Mouse (Mus musculus) hematopoietic stem cell, adult 5-6 weeks (primary cell): Measurements from ENCODE around the gene Pcgf1. TPM values are rescaled to one million over a fixed set of nuclear protein-coding genes. Genes with fewer than 3 reads are reported as not detected.

ENCODE experiments used
- ATAC-seq, 2 experiments: fragments of 125-278 bp in 1 of 2; replicated peaks in 1 of 2; 2 replicates each; pipeline ENCODE4 v1.8.0; 2016 to 2017; ENCODE audit warnings: inconsistent platforms in 2 of 2, mild to moderate bottlenecking in 2 of 2, moderate number of reproducible peaks in 2 of 2, low read depth in 1 of 2, moderate TSS enrichment in 1 of 2; ENCODE audit not compliant: low FRiP score in 2 of 2, poor library complexity in 2 of 2, severe bottlenecking in 2 of 2, insufficient read depth in 1 of 2, low TSS enrichment in 1 of 2
- total RNA-seq: library from RNA; stranded (forward); fragments of 172-1452, 232-1000 nt; gene quantifications from 2 replicates; pipeline ENCODE4 v1.2.3, GENCODE M21; 2017

Gene Pcgf1
- total RNA-seq, 1 experiment from 2014 or later = 24.2 TPM

DNA sequence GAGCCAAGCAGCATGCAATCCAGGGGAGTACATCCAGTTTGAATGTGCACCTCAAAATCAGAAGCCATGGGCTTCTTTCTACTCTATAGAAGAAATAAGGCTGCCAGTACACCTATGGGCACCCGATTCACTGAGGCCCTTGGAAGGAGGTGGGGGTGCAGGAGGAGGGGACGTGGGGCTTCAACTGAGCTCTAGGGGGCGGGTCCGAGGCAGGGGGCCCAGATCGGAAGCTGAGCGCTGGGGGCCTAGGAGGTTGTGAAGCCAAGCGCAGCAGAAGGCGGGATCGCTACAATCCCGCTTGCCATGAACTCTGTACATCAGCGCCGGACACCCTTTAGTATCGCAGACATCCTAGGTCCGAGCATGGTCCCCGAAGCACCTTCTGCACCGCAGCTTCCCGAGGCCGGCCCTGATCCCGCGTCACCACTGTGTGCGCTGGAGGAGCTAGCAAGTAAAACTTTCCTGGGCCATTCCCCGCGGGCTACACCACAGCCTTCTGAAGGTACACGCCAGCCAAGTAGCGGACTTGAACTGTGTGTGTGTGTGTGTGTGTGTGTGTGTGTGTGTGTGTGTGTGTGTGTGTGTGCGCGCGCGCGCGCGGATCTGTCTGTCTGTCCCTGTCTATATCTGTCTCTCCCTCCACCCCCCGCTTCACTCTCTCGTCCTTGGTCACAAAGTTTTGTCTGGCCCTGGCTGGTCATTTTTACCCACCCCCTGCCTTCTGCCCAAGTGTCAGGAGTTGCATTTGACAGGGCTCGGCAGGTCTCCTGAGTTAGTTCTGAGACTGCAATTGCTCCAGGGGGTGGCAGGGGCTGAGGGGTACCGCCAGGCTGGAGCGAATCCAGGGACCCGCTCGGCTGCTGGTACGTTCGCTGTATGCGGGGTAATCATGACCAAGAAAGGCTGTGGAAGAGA lies 8.7 kb downstream of the Pcgf1 start, which contains the start of gene Lbx2:
Gene Lbx2, plus strand, starts transcription at position 247 of the 915 bp plus-strand sequence.
- peak; percentile 37 to 51; a peak in 3 of 4 replicates for ATAC-seq

DNA sequence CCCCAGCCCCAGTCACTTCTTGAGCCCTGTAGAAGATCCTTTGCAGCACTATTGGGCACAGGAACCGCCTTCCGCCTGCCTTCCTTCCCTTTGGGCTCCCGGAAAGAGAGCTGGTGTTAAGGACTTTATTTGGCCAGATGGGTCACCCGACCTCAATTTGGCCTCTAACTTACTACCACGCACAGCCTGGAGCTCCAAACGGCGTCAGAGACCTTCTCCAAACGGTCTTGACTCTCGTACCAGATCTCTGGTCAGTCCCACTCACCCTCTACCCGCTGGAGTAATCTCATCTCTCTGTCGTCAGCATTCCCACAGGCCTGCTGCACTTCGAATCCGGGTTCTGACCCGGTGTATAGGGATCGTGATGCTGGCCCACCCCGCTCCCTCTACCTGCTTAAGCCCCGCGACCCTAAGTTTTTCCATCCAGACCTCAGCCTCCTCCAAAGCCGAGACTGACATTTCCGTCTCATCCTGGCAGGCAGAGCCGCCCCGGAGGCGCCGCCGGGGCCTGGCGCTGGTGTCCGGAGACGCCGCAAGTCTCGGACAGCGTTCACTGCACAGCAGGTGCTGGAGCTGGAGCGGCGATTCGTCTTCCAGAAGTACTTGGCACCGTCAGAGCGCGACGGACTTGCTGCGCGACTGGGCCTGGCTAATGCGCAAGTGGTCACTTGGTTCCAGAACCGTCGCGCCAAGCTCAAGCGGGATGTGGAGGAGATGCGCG lies 9.7 kb downstream of the Pcgf1 start:
- no peak; a peak in 1 of 4 replicates for ATAC-seq

DNA sequence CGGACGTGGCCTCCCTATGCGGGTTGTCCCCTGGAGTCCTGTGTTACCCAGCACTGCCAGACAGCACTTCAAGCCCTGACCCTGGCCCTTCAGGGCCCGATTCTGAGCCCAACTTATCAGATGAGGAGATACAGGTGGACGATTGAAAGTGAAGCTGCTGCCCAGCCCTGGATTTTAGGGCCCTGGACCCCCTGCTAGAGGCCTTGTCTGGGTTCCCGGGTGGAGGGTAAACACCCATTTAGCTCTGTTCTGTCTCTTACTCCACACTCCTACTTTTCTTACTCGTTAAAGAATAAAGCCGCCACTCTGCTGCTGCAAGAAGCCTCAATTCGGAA lies 10.2 kb downstream of the Pcgf1 start:
- ATAC-seq = no peak

DNA sequence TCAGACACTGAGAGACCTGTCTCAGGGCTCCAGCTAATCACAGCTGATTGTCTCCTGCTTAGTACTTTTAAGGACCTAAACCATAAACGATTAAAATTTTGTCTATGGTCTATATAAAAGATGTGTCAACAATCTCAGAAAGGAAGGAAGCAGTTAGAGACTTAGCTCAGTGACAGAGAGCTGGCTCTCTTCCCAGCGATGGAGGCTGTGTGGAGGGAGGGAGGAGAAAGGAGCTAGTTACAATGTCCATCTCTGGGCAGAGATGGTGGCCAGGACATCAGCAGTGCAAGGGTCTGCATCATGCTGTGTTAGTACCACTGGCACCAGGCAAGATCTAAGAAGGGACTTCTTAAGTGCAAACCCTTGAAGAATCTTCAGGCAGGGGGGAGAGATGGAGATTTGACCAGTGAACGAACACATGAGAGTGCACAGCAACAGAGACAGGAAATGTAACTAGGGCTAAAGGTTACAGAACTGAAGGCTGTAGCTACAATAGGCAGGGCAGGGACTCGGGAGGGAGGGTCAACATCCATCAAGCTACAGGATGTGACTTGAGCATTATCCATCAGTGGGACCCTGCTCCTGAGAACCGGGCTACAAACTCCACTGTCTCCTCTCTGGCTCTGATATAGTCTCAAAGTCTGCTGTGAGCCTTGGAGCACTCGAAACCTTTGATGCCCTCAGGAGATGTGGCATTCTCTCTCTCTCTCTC lies 14.9 kb downstream of the Pcgf1 start:
- peak in 1 of 2 experiments; percentile 37; a peak in 1 of 4 replicates for ATAC-seq

DNA sequence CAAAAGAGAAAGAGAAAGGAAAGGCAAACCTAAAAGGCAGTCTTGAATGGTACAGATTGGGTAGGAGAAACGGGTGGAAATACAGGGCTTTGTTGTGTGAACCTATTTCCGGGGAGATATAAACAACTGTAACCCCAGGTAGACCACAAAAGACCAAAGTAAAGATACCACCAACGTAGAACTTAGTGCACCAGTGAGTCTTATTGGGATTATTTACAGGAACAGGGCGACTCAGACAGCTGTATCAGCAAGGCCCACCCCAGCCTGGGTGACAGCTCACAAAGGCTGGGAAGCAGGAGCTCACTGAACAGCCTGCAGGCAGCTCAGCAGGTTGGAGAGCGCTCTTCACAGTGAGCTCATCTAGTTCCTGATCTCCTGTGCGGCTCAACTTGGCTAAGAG lies 18.3 kb downstream of the Pcgf1 start:
- ATAC-seq = no peak

DNA sequence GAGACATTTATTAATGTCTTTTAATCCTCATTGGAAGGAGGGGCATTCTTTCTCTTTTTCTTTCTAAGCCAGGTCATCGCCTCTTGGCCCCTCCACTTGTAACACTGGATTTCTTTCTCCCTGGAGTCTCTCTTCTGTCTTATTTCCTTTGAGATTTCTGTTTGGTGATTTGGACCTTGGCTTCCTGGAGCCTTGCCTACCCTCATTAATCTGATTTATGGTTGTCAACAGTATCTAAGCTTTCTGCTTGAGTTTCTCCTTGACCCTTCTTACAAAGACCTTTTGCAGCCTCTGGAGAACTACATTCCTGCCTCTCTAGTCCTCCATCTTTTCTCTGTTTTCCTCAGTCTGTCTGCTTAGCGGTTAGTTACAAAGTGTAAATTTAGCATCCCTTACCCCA lies 20.7 kb downstream of the Pcgf1 start:
- ATAC-seq = no peak

DNA sequence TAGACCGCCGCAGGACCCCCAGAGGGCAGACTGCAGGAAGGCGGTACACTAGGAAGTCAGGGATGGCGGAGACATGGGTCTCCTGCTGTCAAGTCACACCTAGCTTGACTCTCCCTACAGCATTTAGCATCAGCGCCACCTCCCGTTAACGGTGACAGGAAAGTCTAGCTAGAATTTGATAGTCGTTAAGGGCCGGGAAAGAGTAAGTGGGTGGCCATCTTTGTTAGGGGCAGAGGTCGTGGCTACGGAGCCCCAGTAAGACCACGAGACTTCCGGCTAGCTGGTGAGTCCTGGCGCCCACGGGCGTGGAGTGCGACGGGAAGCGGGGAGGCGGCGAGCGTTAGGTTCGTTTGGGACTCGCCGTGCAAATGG lies 23.6 kb downstream of the Pcgf1 start, which contains the start of the genes Ccdc142 and Gm42688:
Gene Ccdc142, plus strand, starts transcription at position 286 of the 372 bp plus-strand sequence.
Gene Gm42688, plus strand, starts transcription at position 302 of the 372 bp plus-strand sequence.
- peak; percentile 85 to 87 for ATAC-seq

DNA sequence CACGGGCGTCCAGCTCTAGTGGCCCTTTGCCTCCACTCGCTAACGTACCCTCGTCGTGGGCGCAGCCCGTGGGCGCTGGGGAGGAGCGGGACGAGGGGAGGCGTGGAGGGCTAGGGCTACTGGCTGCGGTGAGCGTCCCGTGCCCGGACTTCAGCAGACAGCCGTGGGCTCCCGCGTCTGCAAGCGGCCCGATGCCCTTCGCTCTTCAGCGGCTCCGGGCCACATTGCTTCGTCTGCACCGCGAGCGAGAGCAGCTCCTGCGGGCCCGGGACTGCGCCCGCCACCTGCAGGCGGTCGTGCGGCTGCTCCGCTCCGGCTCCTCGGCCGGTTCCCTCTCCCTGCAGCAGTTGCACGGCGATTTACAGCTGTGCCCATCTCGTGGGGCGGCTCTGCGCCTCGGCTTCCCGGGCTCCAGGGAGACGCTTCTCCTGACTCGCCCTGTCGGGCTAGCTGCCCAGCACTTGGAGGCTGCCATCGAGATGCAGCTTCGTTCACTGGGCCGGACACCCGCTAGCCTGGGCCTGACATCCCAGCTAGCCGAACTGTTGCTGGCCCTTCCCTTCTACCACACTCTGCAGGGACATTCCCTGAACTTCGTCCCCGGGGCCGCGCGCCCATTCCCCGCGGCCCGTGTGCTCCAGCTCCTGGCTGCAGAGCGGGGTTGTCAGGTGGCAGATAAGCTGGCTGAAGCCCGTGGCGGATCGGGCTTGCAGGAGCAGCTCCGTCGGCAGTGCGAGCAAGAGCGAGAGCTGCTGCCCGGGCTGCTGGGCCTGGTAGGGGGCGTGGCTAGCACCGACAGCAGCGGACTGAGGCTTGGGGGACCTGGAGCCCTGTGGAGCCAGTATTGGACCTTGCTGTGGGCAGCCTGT lies 24.3 kb downstream of the Pcgf1 start:
- peak; percentile 66 to 75 for ATAC-seq

DNA sequence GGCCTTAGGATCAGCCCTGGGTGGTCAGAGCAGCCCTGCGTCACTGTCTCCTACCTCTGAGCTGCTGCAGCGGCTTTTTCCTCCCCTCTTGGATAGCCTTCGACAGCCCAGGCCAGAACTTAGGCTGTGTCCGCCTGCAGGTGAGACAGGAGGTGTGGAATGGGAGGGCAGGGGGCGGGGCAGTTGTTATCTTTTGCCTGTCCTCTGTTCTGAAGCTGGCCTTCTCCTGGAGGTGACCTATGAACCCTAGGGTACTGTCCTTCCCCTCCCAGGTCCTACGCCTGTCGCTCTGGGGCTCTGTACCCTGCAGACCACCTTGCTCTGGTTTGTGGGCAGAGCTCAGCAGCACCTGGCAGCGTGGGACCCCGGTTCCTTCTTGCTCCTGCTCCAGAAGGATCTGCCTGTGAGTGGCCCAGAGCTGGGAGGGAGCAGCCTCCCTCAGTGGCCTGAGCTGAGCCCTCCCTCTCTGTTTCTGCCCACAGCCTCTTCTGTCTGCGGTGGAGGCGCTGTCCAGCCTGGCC lies 25.5 kb downstream of the Pcgf1 start:
- no peak for ATAC-seq

DNA sequence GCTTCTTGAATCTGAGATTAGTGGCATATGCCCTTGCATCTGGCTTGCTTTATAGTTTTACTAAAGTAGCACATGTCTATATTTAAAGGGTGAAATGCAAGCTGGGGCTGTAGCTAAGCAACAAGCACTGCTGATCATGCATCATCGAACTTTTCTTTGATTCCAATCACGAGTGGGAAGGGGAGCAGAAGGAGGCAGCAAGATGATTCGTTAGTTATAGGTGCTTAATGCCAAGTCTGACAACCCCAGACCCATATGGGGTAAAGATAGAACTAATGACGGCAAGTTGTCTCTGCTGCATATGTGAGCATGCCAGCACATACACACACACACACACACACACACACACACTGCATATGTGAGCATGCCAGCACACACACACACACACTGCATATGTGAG lies 26.5 kb downstream of the Pcgf1 start:
- no peak for ATAC-seq

DNA sequence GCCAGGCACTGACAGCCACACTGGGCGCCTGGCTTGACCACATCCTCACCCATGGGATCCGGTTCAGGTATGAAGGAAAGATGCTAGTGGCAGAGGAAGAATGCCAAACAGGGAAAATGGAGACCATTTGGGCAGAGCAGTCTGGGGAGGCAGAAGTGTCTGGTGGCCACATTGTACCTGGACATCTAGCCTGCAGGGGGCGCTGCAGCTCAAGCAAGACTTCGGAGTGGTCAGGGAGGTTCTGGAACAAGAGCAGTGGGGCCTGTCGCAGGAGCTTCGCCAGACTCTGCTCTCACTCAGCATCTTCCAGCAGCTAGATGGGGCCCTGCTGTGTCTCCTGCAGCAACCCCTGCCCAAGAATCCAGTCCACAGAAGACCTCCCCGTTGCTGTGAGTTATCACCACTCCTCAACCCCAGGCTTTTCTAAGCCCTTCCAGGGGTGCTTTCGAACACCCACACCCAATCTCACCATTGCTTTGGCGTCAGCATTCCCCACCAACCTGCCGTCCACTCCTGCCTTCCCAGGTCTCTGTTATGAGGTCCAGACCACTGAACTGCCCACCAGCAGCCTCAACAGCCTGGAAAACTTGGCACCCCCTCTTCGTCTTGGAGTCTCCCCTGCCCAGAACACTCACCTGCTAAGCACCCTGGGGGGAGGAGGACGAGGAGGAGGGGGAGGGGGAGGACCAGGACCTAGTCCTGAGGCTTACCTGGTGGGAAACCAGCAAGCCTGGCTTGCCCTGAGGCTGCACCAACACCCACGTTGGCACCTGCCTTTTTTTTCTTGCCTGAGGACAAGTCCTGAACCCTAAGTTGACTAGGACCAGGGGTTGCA lies 30.1 kb downstream of the Pcgf1 start:
- ATAC-seq = peak; percentile 70 to 73; a peak in 3 of 4 replicates

DNA sequence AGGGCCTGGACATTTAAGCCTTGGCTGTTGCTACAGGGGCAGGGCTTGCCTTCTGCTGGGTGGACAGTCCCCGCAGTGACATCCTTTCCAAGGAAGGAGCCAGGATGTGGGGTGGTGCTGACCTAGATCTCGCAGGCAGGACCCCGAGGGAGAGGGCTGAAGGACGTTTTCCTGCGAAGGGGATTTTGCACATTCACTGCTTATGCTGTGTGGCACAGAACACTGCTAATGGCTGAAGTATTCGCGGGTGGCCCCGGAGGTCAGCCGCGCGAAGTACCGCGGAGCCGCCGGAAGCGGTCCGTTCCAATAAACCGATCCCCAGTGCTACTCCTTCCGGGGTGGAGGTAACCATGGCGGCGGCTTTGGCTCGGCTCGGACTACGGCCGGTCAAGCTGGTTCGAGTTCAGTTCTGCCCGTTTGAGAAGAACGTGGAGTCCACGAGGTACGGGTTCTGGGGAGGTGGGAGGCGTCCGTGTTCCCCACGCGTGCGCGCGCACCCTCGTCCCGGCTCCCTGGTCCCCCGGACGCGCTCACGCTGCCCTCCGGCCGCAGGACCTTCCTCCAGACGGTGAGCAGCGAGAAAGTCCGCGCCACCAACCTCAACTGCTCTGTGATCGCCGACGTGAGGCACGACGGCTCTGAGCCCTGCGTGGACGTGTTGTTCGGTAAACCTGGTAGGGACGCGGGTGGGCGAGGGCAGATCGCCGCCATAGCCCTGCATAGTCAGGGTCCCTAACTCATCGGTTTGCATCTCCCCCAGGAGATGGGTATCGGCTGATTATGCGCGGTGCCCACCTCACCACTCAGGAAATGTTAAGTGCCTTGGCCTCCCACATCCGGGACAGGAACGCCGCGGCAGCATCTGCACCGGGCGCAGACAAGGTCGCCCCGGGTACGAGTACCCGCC lies 31.3 kb downstream of the Pcgf1 start, which contains the start of gene Mrpl53:
Gene Mrpl53, plus strand, starts transcription at position 279 of the 907 bp plus-strand sequence.
- peak; percentile 56 to 71 for ATAC-seq

DNA sequence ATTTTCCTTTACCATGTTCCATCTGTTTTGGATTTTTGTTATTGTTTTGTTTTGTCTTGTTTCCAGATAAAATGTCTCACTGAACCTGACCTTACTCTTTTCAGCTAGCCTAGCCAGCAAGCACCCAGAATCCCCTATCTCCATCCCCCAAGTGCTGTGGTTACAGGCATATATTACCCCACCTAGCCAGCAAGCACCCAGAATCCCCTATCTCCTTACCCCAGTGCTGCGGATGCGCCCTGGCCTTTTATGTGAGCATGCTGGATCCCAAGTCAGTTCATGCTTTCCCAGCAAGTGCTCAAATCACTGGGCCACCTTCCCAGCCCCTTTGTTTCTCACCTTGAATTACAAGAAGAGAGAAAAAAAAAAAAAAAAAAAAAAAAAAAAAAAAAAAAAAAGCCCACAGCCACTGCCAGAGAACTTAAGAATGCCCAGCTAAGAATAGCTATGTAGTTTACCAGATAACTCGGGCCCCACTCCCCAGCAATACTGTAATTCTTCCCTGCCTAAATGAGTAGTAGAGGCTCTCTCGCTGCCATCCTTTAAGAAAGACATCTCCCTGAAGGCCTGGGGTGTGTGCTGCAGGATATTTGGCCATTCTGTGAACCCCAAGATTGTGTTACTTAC lies 34.0 kb downstream of the Pcgf1 start:
- no peak for ATAC-seq

DNA sequence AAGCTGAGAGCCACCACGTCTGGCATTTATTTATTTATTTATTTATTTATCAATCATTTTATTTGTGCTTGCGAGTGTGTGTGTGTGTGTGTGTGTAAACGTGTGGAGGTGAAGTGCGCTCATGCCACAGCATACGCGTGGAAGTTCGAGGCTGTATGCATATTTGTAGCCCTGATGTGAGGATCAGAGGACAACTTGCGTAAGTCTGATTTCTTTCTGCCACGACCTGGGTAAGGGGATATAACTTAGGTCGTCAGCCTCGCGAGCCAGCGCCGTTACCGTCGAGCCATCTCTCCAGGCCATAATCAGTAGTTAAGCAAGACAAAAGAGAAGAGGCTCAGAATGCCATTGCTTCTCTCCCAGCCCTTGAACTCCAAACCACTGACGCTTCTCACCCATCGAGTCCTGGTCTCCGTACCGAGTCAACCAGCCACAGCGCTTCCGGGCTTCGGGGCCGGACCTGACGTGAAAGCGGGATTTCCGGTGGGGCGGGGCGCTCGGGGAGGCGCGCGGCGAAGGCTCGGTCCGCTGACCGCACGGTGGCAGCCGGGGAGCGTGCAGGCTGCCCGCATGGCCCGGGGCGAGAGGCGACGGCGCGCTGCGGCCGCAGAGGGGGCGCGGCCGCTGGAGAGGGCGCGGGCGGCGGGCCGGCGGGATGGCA lies 37.5 kb downstream of the Pcgf1 start, which contains the start of gene Mogs:
Gene Mogs, plus strand, starts transcription at position 486 of the 661 bp plus-strand sequence.
- peak; percentile 64 to 84 for ATAC-seq
